Mouse (Mus musculus) limb, embryonic 13.5 days (tissue): ENCODE measurements around the gene Bend7. TPM values are rescaled to one million over a fixed set of nuclear protein-coding genes. Genes with fewer than 3 reads are reported as not detected.

Source experiments
- ATAC-seq: fragments of 200-750 bp; cut with Nextera tagmentation; 2 replicates; pipeline ENCODE4 v1.8.0; 2017; ENCODE audit warnings: low read depth, moderate number of reproducible peaks, moderate TSS enrichment; ENCODE audit not compliant: low FRiP score
- H3K27ac ChIP-seq: fragments of 300-500 bp; sonication (generic); 2 replicates; pipeline ENCODE4 v1.5.1; 2015; ENCODE audit warnings: inconsistent platforms, mild to moderate bottlenecking, moderate library complexity
- H3K27me3 ChIP-seq: fragments of 300-500 bp; sonication (generic); 2 replicates; pipeline ENCODE4 v1.6.1; 2015; ENCODE audit warnings: mild to moderate bottlenecking, inconsistent platforms
- H3K36me3 ChIP-seq: fragments of 300-500 bp; sonication (generic); 2 replicates; pipeline ENCODE4 v1.6.1; 2015; ENCODE audit warnings: inconsistent platforms, mild to moderate bottlenecking, moderate library complexity
- H3K4me1 ChIP-seq: fragments of 300-500 bp; sonication (generic); 2 replicates; pipeline ENCODE4 v1.6.1; 2015; ENCODE audit warnings: inconsistent platforms
- H3K4me2 ChIP-seq: fragments of 300-500 bp; sonication (generic); replicated peaks from 2 replicates; pipeline ENCODE4 v1.6.1; 2015; ENCODE audit warnings: inconsistent platforms, mild to moderate bottlenecking, moderate library complexity
- H3K4me3 ChIP-seq: fragments of 300-500 bp; sonication (generic); 2 replicates; pipeline ENCODE4 v1.5.1; 2015; ENCODE audit warnings: moderate library complexity, mild to moderate bottlenecking, inconsistent platforms
- H3K9ac ChIP-seq: fragments of 300-500 bp; sonication (generic); 2 replicates; pipeline ENCODE4 v1.6.1; 2015; ENCODE audit warnings: mild to moderate bottlenecking, inconsistent platforms
- H3K9me3 ChIP-seq: fragments of 300-500 bp; sonication (generic); 2 replicates; pipeline ENCODE4 v1.6.1; 2016; ENCODE audit warnings: inconsistent platforms
- WGBS: fragments of 180-500 bp; shearing (Covaris S2); methylation state at CpG from one replicate; pipeline ENCODE4 v1.1.7; 2015; 5-methylcytosine and 5-hydroxymethylcytosine counted together
- polyA plus RNA-seq: library from polyadenylated mRNA; unstranded; fragments of >200 nt; fragmentation: Nextera tagmentation; extraction: Ambion mirVana; gene quantifications from 2 replicates; pipeline ENCODE4 v1.2.1, GENCODE M21; 2015

Gene Bend7
- polyA plus RNA-seq: 1.3 and 1.4 TPM in 2 replicates

GRCm38 (mm10) chr2:4717769-4718661, at the start of gene Bend7:
Bend7 (plus strand) TSS chr2:4717831.
- Histone ChIP-seq H3K4me1 (peaks cover 10% of the 10 kb centered on the region), H3K9ac (peak within 1 kb of the TSS; percentile 71), H3K27me3 (peaks cover 41% of the 10 kb centered on the region), H3K4me2 (peak within 1 kb of the TSS; percentile 93), H3K27ac (no peak within 1 kb of the TSS), H3K9me3 (no peaks in the 10 kb centered on the region), H3K36me3 (no peaks in the 10 kb centered on the region), H3K4me3 (peak within 1 kb of the TSS; percentile 79)
- under 1% methylated on average over 94 of the region's 124 CpGs for WGBS
- peak; percentile 78 for ATAC-seq

- WGBS: 77% methylated on average over 2 of the region's 2 CpGs
- Histone ChIP-seq H3K4me3 (no peak overlapping the region), H3K4me1 (no peaks in the 10 kb centered on the region), H3K9ac (no peak overlapping the region), H3K4me2 (no peak overlapping the region), H3K27me3 (no peaks in the 10 kb centered on the region), H3K27ac (no peak overlapping the region), H3K36me3 (no peaks in the 10 kb centered on the region), H3K9me3 (no peaks in the 10 kb centered on the region)
- no peak for ATAC-seq
These were observed 49.0 kb upstream of the Bend7 start for GRCm38 (mm10) chr2:4668626-4669025.

DNA sequence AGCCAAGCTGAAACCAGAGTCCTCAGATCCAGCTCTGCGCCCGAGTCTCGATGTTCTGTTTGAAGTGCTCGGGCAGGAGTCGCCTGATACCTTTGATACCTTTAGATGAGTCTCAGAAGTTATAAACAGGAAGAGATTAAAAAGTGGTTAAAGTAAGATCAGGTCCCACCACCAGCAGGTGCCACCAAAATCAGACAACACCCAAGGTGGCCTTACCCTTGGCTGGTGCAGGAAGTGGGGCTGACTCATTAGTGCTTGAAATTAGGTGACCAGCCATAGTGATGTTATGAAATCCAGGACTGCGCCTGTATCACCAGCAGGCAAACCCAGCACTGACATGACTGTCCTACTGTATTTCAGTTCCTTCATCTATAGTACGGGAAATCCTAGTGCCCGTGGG, 47.9 kb upstream of the Bend7 start:
- H3K4me1 ChIP-seq: no peaks in the 10 kb centered on the region
- no peak overlapping the region for H3K4me3 ChIP-seq
- H3K9me3 ChIP-seq: no peaks in the 10 kb centered on the region
- no peak overlapping the region for H3K4me2 ChIP-seq
- no peaks in the 10 kb centered on the region for H3K27me3 ChIP-seq
- no peak overlapping the region for H3K27ac ChIP-seq
- no peak for ATAC-seq
- H3K9ac ChIP-seq: no peak overlapping the region
- 83% methylated on average over 8 of the region's 8 CpGs for WGBS
- no peaks in the 10 kb centered on the region for H3K36me3 ChIP-seq

DNA sequence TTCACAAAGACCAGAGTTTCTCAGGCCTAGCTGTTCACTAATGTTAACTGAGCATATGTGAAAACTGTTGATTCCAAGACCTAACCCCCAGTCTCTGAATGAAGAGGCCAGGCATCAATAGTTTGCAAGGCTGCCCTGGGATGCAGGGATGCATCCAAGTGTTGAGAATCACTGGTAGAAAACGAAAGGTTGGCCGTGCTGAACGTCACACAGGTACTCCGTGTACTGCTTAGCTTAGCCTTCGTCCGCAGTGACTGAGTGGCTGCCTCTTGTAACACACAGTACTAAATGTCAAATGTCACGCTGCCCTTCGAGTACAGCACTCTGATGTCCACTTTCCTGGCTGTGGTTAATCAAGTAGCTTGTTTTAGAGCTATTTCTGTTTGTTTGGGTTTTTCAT, 46.0 kb upstream of the Bend7 start:
- no peaks in the 10 kb centered on the region for H3K27me3 ChIP-seq
- WGBS: 84% methylated on average over 8 of the region's 8 CpGs
- no peaks in the 10 kb centered on the region for H3K4me1 ChIP-seq
- no peaks in the 10 kb centered on the region for H3K36me3 ChIP-seq
- H3K4me2 ChIP-seq: no peak overlapping the region
- ATAC-seq: no peak
- no peak overlapping the region for H3K27ac ChIP-seq
- H3K4me3 ChIP-seq: no peak overlapping the region
- no peak overlapping the region for H3K9ac ChIP-seq
- H3K9me3 ChIP-seq: no peaks in the 10 kb centered on the region

GRCm38 (mm10) chr2:4679886-4680285, 37.7 kb upstream of the Bend7 start:
- no peaks in the 10 kb centered on the region for H3K36me3 ChIP-seq
- no peaks in the 10 kb centered on the region for H3K9me3 ChIP-seq
- no peak for ATAC-seq
- no peak overlapping the region for H3K4me3 ChIP-seq
- H3K27ac ChIP-seq: no peak overlapping the region
- H3K4me2 ChIP-seq: no peak overlapping the region
- no peak overlapping the region for H3K9ac ChIP-seq
- H3K4me1 ChIP-seq: no peaks in the 10 kb centered on the region
- 77% methylated on average over 3 of the region's 3 CpGs for WGBS
- H3K27me3 ChIP-seq: no peaks in the 10 kb centered on the region

- ATAC-seq: no peak
- H3K36me3 ChIP-seq: no peaks in the 10 kb centered on the region
- no peak overlapping the region for H3K4me2 ChIP-seq
- no peak overlapping the region for H3K4me3 ChIP-seq
- no peaks in the 10 kb centered on the region for H3K4me1 ChIP-seq
- peaks cover 15% of the 10 kb centered on the region for H3K27me3 ChIP-seq
- WGBS: 51% methylated on average over 5 of the region's 5 CpGs
- H3K9me3 ChIP-seq: no peaks in the 10 kb centered on the region
- H3K27ac ChIP-seq: no peak overlapping the region
- H3K9ac ChIP-seq: no peak overlapping the region
These were observed 6.4 kb upstream of the Bend7 start for GRCm38 (mm10) chr2:4711262-4711661.

DNA sequence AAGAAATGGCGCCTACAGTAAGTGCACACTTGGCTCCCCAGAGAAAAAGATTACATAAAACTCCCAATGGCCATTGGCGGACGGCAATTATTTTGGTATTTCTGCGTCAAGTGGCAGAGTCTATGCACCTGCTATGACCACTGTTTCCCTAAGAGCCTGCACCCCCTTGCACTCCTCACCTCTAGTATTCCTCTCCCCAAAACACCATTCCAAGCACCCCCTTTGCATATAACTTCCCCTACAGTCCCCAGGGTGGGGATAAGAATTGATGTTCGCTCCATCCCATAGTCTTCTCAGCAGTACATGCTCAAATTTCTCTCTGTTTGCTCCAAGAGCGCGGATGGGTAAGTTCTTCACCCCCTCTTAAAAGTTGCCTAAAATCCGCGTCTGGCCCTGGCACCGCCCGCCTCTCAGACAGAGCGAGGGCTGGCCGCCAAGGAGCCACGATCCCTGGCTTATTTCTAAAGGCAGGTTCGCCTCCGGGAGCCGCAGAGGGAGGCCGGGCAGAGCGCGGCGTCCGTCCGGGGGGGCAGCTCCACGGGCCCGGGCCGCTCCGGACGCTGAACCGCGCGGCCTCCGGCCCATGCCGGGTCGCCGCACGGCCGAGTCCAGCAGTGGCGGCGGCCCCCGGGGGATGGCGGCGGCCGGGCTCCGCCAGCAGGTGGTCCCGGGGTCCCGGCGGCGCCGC, 406 bp upstream of the Bend7 start:
- Histone ChIP-seq H3K27me3 (peaks cover 41% of the 10 kb centered on the region), H3K36me3 (no peaks in the 10 kb centered on the region), H3K4me1 (peaks cover 10% of the 10 kb centered on the region), H3K4me2 (peak overlapping the region; percentile 93), H3K9ac (peak overlapping the region; percentile 71), H3K27ac (no peak overlapping the region), H3K9me3 (no peaks in the 10 kb centered on the region), H3K4me3 (peak overlapping the region; percentile 79)
- peak; percentile 54 for ATAC-seq
- WGBS: 5% methylated on average over 25 of the region's 49 CpGs

DNA sequence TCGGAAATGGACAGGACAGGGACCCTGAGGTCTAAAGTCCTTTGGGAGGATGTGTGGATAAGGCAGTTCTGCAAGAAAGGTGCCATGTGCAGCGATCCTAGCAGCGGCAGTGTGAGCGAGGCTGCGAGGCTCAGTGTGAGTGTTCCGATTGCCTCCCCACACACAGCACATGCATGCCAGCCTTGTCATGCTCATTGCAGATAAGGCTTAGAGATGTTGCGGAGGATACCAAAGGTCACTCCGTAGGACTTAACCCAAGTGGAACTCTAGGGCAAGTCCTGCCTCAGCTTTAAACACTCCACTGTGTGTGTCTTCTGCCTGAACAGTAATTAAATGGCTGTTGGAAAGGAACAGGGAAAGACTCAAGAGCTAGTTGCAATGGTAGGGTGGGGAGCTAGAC, 5.5 kb downstream of the Bend7 start:
- Histone ChIP-seq H3K9ac (no peak overlapping the region), H3K4me1 (0 out of 2 replicates have a peak, but pooled peaks cover 4% of the 10 kb centered on the region), H3K4me2 (no peak overlapping the region), H3K9me3 (no peaks in the 10 kb centered on the region), H3K27me3 (peaks cover 14% of the 10 kb centered on the region), H3K36me3 (no peaks in the 10 kb centered on the region), H3K27ac (no peak overlapping the region), H3K4me3 (no peak overlapping the region)
- WGBS: 89% methylated on average over 8 of the region's 8 CpGs
- no peak for ATAC-seq

DNA sequence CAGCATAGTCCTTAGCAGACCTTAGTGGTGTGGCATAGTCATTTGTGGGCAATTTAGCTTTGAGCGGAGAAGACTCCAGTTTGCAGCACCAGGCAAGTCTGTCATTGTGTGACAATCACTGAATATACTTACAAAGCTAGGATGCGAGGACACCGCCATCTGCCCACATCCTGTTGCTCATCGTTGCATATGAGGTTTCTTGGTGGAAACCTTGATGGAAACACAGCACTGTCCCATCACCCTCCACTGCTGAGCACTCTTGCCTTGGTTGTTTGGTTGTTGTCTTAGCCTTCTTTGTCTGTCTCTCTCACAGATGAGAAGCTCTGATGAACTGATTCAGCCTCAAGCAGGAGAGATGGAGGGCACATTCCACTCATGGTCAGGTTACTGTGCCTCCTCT, 12.5 kb downstream of the Bend7 start:
- H3K9me3 ChIP-seq: no peaks in the 10 kb centered on the region
- WGBS: 92% methylated on average over 4 of the region's 4 CpGs
- ATAC-seq: no peak

DNA sequence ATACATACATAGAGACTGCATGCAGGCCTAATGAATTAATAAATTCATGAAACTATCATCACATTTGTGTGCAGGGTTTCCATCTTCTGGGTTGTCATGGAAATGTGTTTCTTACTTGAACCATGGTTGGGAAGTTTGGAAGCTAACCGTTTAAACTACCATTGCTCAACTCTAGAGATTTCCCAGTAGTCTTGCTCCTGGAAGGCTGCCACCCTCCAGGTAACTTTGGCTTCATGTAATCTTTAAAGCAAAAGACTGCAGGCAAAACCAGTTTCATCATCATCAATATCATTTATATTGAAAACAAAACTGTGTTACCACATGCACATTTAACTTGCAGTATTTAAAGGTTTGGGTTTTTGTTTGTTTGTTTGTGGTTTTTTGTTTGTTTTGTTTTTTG, 16.3 kb downstream of the Bend7 start:
- Histone ChIP-seq H3K27ac (no peak overlapping the region), H3K4me1 (no peaks in the 10 kb centered on the region), H3K9me3 (no peaks in the 10 kb centered on the region), H3K4me2 (no peak overlapping the region), H3K4me3 (no peak overlapping the region), H3K9ac (no peak overlapping the region), H3K36me3 (no peaks in the 10 kb centered on the region), H3K27me3 (no peaks in the 10 kb centered on the region)
- WGBS: 79% methylated on average over 1 of the region's 1 CpGs
- ATAC-seq: no peak

More for the DNA sequence above, 12.5 kb downstream of the Bend7 start:
- no peak overlapping the region for H3K27ac ChIP-seq
- no peaks in the 10 kb centered on the region for H3K27me3 ChIP-seq
- H3K4me3 ChIP-seq: no peak overlapping the region
- no peaks in the 10 kb centered on the region for H3K36me3 ChIP-seq
- H3K4me2 ChIP-seq: no peak overlapping the region
- H3K9ac ChIP-seq: no peak overlapping the region
- no peaks in the 10 kb centered on the region for H3K4me1 ChIP-seq

GRCm38 (mm10) chr2:4736095-4736797, 18.6 kb downstream of the Bend7 start:
- Histone ChIP-seq H3K4me2 (no peak overlapping the region), H3K4me3 (no peak overlapping the region), H3K9ac (no peak overlapping the region), H3K36me3 (no peaks in the 10 kb centered on the region), H3K27me3 (no peaks in the 10 kb centered on the region), H3K27ac (no peak overlapping the region), H3K9me3 (no peaks in the 10 kb centered on the region), H3K4me1 (no peaks in the 10 kb centered on the region)
- no peak for ATAC-seq
- WGBS: 84% methylated on average over 7 of the region's 7 CpGs

DNA sequence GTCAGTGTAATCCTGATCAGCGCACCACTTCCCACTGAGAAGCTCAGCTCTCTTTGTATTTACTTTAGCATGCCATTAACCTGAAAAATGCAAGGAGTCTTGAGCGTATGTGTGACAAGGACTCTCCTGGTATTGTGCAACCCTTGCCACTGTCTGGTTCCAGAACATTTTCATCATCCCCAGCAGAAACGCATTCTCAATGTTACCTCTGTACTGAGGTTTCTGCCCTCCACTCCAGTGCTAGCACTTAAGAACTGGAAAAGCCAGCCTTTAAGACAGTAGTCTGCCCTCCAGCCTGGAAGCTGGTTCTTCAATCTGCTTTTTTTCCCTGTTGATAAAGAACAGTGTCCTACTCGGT, 19.1 kb downstream of the Bend7 start:
- Histone ChIP-seq H3K4me1 (no peaks in the 10 kb centered on the region), H3K27me3 (no peaks in the 10 kb centered on the region), H3K4me3 (no peak overlapping the region), H3K9me3 (no peaks in the 10 kb centered on the region), H3K9ac (no peak overlapping the region), H3K36me3 (no peaks in the 10 kb centered on the region), H3K27ac (no peak overlapping the region), H3K4me2 (no peak overlapping the region)
- ATAC-seq: no peak
- WGBS: 90% methylated on average over 4 of the region's 4 CpGs
